Mouse (Mus musculus) heart, adult 2 months (tissue): ENCODE results near the gene Tlr5.

Experiments used
- CTCF ChIP-seq: fragments of 200-600 bp; IDR thresholded peaks from 2 replicates; pipeline ENCODE4 v1.8.1; 2022; ENCODE audit warnings: antibody characterized with exemption, mild to moderate bottlenecking, moderate library complexity
- EP300 ChIP-seq: fragments of 200-500 bp; IDR thresholded peaks from 2 replicates; pipeline ENCODE4 v1.6.1; 2011; ENCODE audit warnings: low read depth, low read length, control low read depth; ENCODE audit not compliant: insufficient read depth
- POLR2A ChIP-seq: fragments of 200-500 bp; IDR thresholded peaks from 2 replicates; pipeline ENCODE4 v1.6.1; 2011; ENCODE audit warnings: mild to moderate bottlenecking, low read depth, low read length, control low read depth; ENCODE audit not compliant: insufficient read depth

DNA sequence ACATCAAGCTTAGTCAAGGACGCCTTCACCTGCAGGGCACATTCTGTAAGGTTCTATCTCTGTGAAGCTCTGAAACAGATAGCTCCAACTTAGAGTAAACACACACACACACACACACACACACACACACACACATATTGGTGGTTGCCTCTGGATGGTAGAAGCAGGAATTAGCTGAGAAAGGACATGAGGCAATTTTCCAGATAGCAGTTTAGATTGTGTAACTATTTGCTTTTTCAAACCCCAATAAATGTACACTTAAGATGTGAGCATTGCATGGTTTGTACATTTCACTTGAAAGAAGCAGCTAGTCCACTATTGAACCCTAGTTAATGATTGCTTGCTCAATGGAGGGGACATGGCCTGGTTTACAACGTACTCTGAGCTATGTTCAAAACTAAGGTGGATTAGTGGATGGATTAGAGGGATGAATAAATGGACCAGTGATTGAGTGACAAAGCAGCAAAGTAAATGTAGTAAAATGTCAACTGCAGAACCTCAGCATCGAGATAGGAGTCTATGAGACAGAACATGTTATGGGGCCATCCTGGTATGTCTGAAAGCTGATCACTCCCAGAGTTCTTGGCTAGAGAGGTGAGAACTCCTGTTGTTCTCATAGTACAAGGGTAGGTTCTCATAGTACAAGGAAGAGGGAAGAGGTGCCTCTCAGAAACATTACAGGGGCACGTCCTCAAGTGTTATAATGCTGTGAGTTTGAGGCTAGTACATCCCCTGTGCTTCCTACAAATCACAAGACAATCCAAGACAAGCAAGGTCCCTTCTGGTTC, 40.3 kb upstream of the Tlr5 start:
- TF ChIP-seq POLR2A (no peak), EP300 (no peak), CTCF (no peak)
